Mouse (Mus musculus): ENCODE data around the gene Sh2d4b. TPM values are rescaled to one million over a fixed set of nuclear protein-coding genes. Genes with fewer than 3 reads are reported as not detected.

Sh2d4b gene
- polyA plus RNA-seq, 1 experiment from 2014 or later, result 1.7 TPM

Other genes starting within 250 kb of the Sh2d4b start
- gene Tspan14, start 73.5 kb upstream of the Sh2d4b start, polyA plus RNA-seq (2014; fragmentation: Nextera tagmentation; extraction: Ambion mirVana), result 45.2 and 66.3 TPM in 2 replicates
- gene Fam213a, start 120.5 kb upstream of the Sh2d4b start, polyA plus RNA-seq (2014; fragmentation: Nextera tagmentation; extraction: Ambion mirVana), result 102 and 108 TPM in 2 replicates
- 0.78 TPM in 1 of 2 replicates, not detected in the other for gene Dydc2, start 175.9 kb upstream of the Sh2d4b start, polyA plus RNA-seq (2014; fragmentation: Nextera tagmentation; extraction: Ambion mirVana)
- gene Dydc1, start 179.6 kb upstream of the Sh2d4b start, polyA plus RNA-seq (2014; fragmentation: Nextera tagmentation; extraction: Ambion mirVana), result 0.27 TPM in 1 of 2 replicates, not detected in the other
- not detected in 2 replicates for gene Mat1a, start 211.8 kb upstream of the Sh2d4b start, polyA plus RNA-seq (2014; fragmentation: Nextera tagmentation; extraction: Ambion mirVana)
- gene Sftpa1, start 238.5 kb upstream of the Sh2d4b start, polyA plus RNA-seq (2014; fragmentation: Nextera tagmentation; extraction: Ambion mirVana), result not detected in 2 replicates